Mouse (Mus musculus) small intestine, adult 2 months (tissue): Measurements from ENCODE around the gene Pfdn2. TPM values are rescaled to one million over a fixed set of nuclear protein-coding genes. Genes with fewer than 3 reads are reported as not detected.

Experiments
- H3K27ac ChIP-seq: fragments of 200-500 bp; 2 replicates; pipeline ENCODE4 v1.5.1; 2012; ENCODE audit warnings: low read depth, low read length, control low read depth, inconsistent platforms; ENCODE audit not compliant: insufficient read depth
- H3K27me3 ChIP-seq: fragments of 200-500 bp; 2 replicates; pipeline ENCODE4 v1.6.1; 2012; ENCODE audit warnings: mild to moderate bottlenecking, moderate library complexity, low read length, inconsistent platforms; ENCODE audit not compliant: control insufficient read depth, insufficient read depth
- H3K36me3 ChIP-seq: fragments of 200-500 bp; 2 replicates; pipeline ENCODE4 v1.6.1; 2012; ENCODE audit warnings: mild to moderate bottlenecking, low read length, control low read depth, inconsistent platforms; ENCODE audit not compliant: control insufficient read depth, insufficient read depth
- H3K4me1 ChIP-seq: fragments of 200-500 bp; 2 replicates; pipeline ENCODE4 v1.6.1; 2012; ENCODE audit warnings: low read length, inconsistent platforms, mixed read lengths; ENCODE audit not compliant: control insufficient read depth, insufficient read depth, insufficient read length
- H3K4me3 ChIP-seq: fragments of 200-500 bp; 2 replicates; pipeline ENCODE4 v1.5.1; 2012; ENCODE audit warnings: low read depth, mild to moderate bottlenecking, control low read depth, inconsistent platforms, low read length, moderate library complexity
- CTCF ChIP-seq: fragments of 200-500 bp; IDR thresholded peaks from 2 replicates; pipeline ENCODE4 v1.5.1; 2012; ENCODE audit warnings: low read depth, mild to moderate bottlenecking, control low read depth, inconsistent platforms, low read length, moderate library complexity, mixed read lengths; ENCODE audit not compliant: insufficient replicate concordance, insufficient read length; ENCODE audit errors: extremely low read depth
- POLR2A ChIP-seq: fragments of 200-500 bp; IDR thresholded peaks from 2 replicates; pipeline ENCODE4 v1.6.1; 2012; ENCODE audit warnings: low read depth, mild to moderate bottlenecking, control low read depth, inconsistent platforms, low read length, moderate library complexity
- WGBS: fragments of 180-500 bp; shearing (Covaris S2); methylation state at CpG from one replicate; pipeline ENCODE4 v1.1.7; 2018; 5-methylcytosine and 5-hydroxymethylcytosine counted together
- polyA plus RNA-seq: library from polyadenylated mRNA; depleted of rRNA; stranded (reverse); fragments of >200 nt; gene quantifications from 2 replicates; pipeline ENCODE4 v1.2.3, GENCODE M21; 2012; rRNA removed

Gene Pfdn2
- polyA plus RNA-seq, 1 experiment = 7.5 TPM

GRCm38 (mm10) chr1:171384361-171384760, 38.9 kb downstream of the Pfdn2 start:
- H3K4me1 ChIP-seq = peaks cover 9% of the 10 kb centered on the region
- no peaks in the 10 kb centered on the region for H3K36me3 ChIP-seq
- TF ChIP-seq POLR2A (no peak), CTCF (no peak)
- 0 out of 2 replicates have a peak, but pooled peaks cover 4% of the 10 kb centered on the region for H3K27me3 ChIP-seq
- 68% methylated on average over 9 of the region's 9 CpGs for WGBS
- no peak overlapping the region for H3K27ac ChIP-seq
- no peak overlapping the region for H3K4me3 ChIP-seq

- Histone ChIP-seq H3K36me3 (no peaks in the 10 kb centered on the region), H3K4me1 (peaks cover 6% of the 10 kb centered on the region), H3K27me3 (0 out of 2 replicates have a peak, but pooled peaks cover 4% of the 10 kb centered on the region), H3K27ac (no peak overlapping the region), H3K4me3 (no peak overlapping the region)
- TF ChIP-seq CTCF = no peak
- no peak for TF ChIP-seq POLR2A
- 74% methylated on average over 9 of the region's 9 CpGs for WGBS
Observed at GRCm38 (mm10) chr1:171385171-171385570, 39.7 kb downstream of the Pfdn2 start.

GRCm38 (mm10) chr1:171387099-171387498, 41.6 kb downstream of the Pfdn2 start:
- Histone ChIP-seq H3K36me3 (no peaks in the 10 kb centered on the region), H3K27me3 (no peaks in the 10 kb centered on the region), H3K4me1 (peaks cover 5% of the 10 kb centered on the region; the same call in 1 of the 2 replicates), H3K4me3 (no peak overlapping the region), H3K27ac (no peak overlapping the region)
- peak; percentile 23; the same call in 1 of the 2 replicates for TF ChIP-seq CTCF
- no peak for TF ChIP-seq POLR2A
- 77% methylated on average over 6 of the region's 6 CpGs for WGBS

GRCm38 (mm10) chr1:171388376-171389102, 43.1 kb downstream of the Pfdn2 start, which contains the start of gene Arhgap30:
Gene Arhgap30 (plus strand): TSS chr1:171388954.
- Histone ChIP-seq H3K4me3 (peak within 1 kb of the TSS; percentile 73), H3K4me1 (0 out of 2 replicates have a peak, but pooled peaks cover 2% of the 10 kb centered on the region), H3K27ac (peak within 1 kb of the TSS; percentile 87), H3K27me3 (no peaks in the 10 kb centered on the region), H3K36me3 (no peaks in the 10 kb centered on the region)
- TF ChIP-seq CTCF (no peak), POLR2A (peak; percentile 29; the same call in 1 of the 2 replicates)
- WGBS = 68% methylated on average over 15 of the region's 15 CpGs

DNA sequence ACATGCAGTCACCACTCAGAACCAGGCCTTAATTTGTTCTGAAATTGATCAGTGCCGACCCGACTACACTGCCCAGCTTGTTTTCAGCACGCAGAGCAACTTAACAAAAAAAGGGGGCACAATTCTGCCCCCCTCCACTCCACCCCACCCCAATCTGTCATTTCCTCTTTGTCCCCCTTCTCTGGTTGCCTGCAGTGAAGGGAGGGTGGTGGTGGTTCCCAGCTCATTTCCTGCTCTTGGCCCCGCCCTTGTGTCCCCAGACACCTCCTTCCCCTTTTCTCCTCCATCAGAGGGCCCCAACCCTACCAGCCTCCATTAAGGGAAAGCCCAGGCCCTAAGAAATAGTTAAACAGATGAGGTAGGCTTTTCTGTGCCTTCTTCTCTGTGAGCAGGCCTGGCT, 44.6 kb downstream of the Pfdn2 start:
- 70% methylated on average over 4 of the region's 4 CpGs for WGBS
- Histone ChIP-seq H3K36me3 (no peaks in the 10 kb centered on the region), H3K4me3 (peak overlapping the region; percentile 73), H3K27me3 (no peaks in the 10 kb centered on the region), H3K4me1 (0 out of 2 replicates have a peak, but pooled peaks cover 2% of the 10 kb centered on the region), H3K27ac (peak overlapping the region; percentile 87)
- no peak for TF ChIP-seq CTCF
- no peak for TF ChIP-seq POLR2A

GRCm38 (mm10) chr1:171401821-171402220, 56.4 kb downstream of the Pfdn2 start:
- WGBS = 80% methylated on average over 4 of the region's 4 CpGs
- no peaks in the 10 kb centered on the region for H3K27me3 ChIP-seq
- no peak for TF ChIP-seq POLR2A
- no peak for TF ChIP-seq CTCF
- no peak overlapping the region for H3K4me3 ChIP-seq
- H3K4me1 ChIP-seq = no peaks in the 10 kb centered on the region
- no peaks in the 10 kb centered on the region; the same call in 1 of the 2 replicates for H3K36me3 ChIP-seq
- H3K27ac ChIP-seq = no peak overlapping the region

DNA sequence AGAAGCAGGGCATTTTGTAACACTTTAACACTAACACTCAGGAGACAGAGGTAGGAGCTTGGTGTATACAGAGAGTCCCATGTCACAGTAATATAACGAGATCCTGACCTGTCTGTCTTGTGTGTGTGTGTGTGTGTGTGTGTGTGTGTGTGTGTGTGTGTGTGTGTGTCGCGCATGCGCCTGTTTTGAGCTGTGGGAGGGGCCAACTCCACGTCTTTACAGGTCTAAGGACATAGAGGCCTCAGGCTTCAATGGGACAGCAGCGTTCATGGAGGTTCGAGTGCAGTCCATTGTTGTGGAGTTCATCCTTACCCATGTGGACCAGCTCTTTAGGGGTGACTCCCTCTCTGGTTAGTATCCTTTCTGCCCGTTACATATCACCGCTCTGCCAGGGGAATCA, 57.5 kb downstream of the Pfdn2 start:
- Histone ChIP-seq H3K27ac (no peak overlapping the region), H3K4me3 (no peak overlapping the region), H3K4me1 (no peaks in the 10 kb centered on the region), H3K27me3 (no peaks in the 10 kb centered on the region), H3K36me3 (no peaks in the 10 kb centered on the region; the same call in 1 of the 2 replicates)
- 81% methylated on average over 9 of the region's 9 CpGs for WGBS
- TF ChIP-seq POLR2A (no peak), CTCF (no peak)

DNA sequence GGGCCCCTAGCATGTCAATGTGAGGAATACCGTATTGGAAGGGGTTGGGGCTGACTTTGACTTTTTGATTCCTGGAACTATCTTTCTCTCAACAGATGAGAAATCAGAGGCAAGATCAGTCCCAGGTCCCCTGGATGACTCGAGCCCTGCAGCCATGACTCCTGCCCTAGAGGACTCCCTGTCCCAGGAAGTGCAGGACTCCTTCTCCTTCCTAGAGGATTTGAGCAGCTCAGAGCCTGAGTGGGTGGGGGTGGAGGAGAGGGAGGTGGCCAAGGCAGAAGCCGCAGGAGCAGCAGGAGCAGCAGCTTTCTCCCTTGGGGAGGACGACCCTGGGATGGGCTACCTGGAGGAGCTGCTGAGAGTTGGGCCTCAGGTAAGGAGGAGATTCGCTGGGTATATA, 61.8 kb downstream of the Pfdn2 start:
- Histone ChIP-seq H3K4me1 (no peaks in the 10 kb centered on the region), H3K4me3 (no peak overlapping the region), H3K27me3 (no peaks in the 10 kb centered on the region), H3K27ac (no peak overlapping the region), H3K36me3 (no peaks in the 10 kb centered on the region; the same call in 1 of the 2 replicates)
- no peak for TF ChIP-seq POLR2A
- TF ChIP-seq CTCF = no peak
- WGBS = 74% methylated on average over 5 of the region's 5 CpGs

Other genes starting within 250 kb of the Pfdn2 start
- 0.96 and 1.2 TPM in 2 replicates for gene Cfap126, start 231.8 kb upstream of the Pfdn2 start, polyA plus RNA-seq
- 120 and 226 TPM in 2 replicates for gene Sdhc, start 195.1 kb upstream of the Pfdn2 start, polyA plus RNA-seq
- gene Mpz, start 195.0 kb upstream of the Pfdn2 start, polyA plus RNA-seq = 0.28 and 0.66 TPM in 2 replicates
- gene Pcp4l1, start 149.4 kb upstream of the Pfdn2 start, polyA plus RNA-seq = 10.9 and 13.9 TPM in 2 replicates
- gene Nr1i3, start 131.7 kb upstream of the Pfdn2 start, polyA plus RNA-seq = 18.5 and 28.9 TPM in 2 replicates
- 17.0 and 21.2 TPM in 2 replicates for gene Tomm40l, start 123.2 kb upstream of the Pfdn2 start, polyA plus RNA-seq
- 0.94 TPM in 1 of 2 replicates, not detected in the other for gene Apoa2, start 120.6 kb upstream of the Pfdn2 start, polyA plus RNA-seq
- gene Fcer1g, start 111.3 kb upstream of the Pfdn2 start, polyA plus RNA-seq = 36.9 and 46.7 TPM in 2 replicates
- 1.5 and 2.6 TPM in 2 replicates for gene Adamts4, start 95.2 kb upstream of the Pfdn2 start, polyA plus RNA-seq
- gene Ndufs2, start 94.3 kb upstream of the Pfdn2 start, polyA plus RNA-seq = 79.8 and 116 TPM in 2 replicates
- gene B4galt3, start 75.3 kb upstream of the Pfdn2 start, polyA plus RNA-seq = 38.5 and 78.5 TPM in 2 replicates
- gene Ppox, start 64.5 kb upstream of the Pfdn2 start, polyA plus RNA-seq = 15.4 and 23.4 TPM in 2 replicates
- 18.3 and 30.2 TPM in 2 replicates for gene Usp21, start 57.7 kb upstream of the Pfdn2 start, polyA plus RNA-seq
- gene Ufc1, start 50.6 kb upstream of the Pfdn2 start, polyA plus RNA-seq = 6.3 and 10.8 TPM in 2 replicates
- gene Dedd, start 16.5 kb upstream of the Pfdn2 start, polyA plus RNA-seq = 24.5 and 40.7 TPM in 2 replicates
- 36.8 and 50.7 TPM in 2 replicates for gene Nit1, start within 50 bp of the Pfdn2 start, polyA plus RNA-seq
- gene Klhdc9, start 15.1 kb downstream of the Pfdn2 start, polyA plus RNA-seq = 0.13 and 0.16 TPM in 2 replicates
- 0.33 and 1.1 TPM in 2 replicates for gene Nectin4, start 24.4 kb downstream of the Pfdn2 start, polyA plus RNA-seq
- 3.8 and 6.1 TPM in 2 replicates for gene Arhgap30, start 43.3 kb downstream of the Pfdn2 start, polyA plus RNA-seq
- gene Usf1, start 65.6 kb downstream of the Pfdn2 start, polyA plus RNA-seq = 55.0 and 87.8 TPM in 2 replicates
- gene Tstd1, start 73.2 kb downstream of the Pfdn2 start, polyA plus RNA-seq = 52.0 and 53.7 TPM in 2 replicates
- 49.7 and 142 TPM in 2 replicates for gene F11r, start 91.9 kb downstream of the Pfdn2 start, polyA plus RNA-seq
- gene Alyref2, start 157.8 kb downstream of the Pfdn2 start, polyA plus RNA-seq = 3.6 and 5.0 TPM in 2 replicates
- gene Itln1, start 189.6 kb downstream of the Pfdn2 start, polyA plus RNA-seq = 566 and 2,950 TPM in 2 replicates
- 1.2 and 2.0 TPM in 2 replicates for gene Cd244a, start 213.5 kb downstream of the Pfdn2 start, polyA plus RNA-seq